Mouse (Mus musculus): ENCODE measurements around the gene Pdzd2. TPM values are rescaled to one million over a fixed set of nuclear protein-coding genes. Genes with fewer than 3 reads are reported as not detected.

The Pdzd2 gene
- polyA plus RNA-seq (2016; fragmentation: Nextera tagmentation; extraction: Ambion mirVana), result 4.7 and 4.9 TPM in 2 replicates

- H3K27ac ChIP-seq, result peak within 1 kb of the TSS; percentile 80
- peaks cover 42% of the 10 kb centered on the region for H3K4me1 ChIP-seq
- H3K9me3 ChIP-seq, result no peaks in the 10 kb centered on the region
- WGBS, result under 1% methylated on average over 83 of the region's 83 CpGs
- peak within 1 kb of the TSS; percentile 74 for H3K4me3 ChIP-seq
- peak; percentile 93 for DNase-seq (ENCODE audit: extremely low spot score, low spot score)
- peaks cover 51% of the 10 kb centered on the region for H3K27me3 ChIP-seq (ENCODE audit: poor library complexity, severe bottlenecking)
- H3K36me3 ChIP-seq (replicated peaks), result no peaks in the 10 kb centered on the region
Measured at GRCm38 (mm10) chr15:12739277-12740247, at the start of gene Pdzd2. Gene Pdzd2, minus strand, starts transcription at chr15:12739924.

DNA sequence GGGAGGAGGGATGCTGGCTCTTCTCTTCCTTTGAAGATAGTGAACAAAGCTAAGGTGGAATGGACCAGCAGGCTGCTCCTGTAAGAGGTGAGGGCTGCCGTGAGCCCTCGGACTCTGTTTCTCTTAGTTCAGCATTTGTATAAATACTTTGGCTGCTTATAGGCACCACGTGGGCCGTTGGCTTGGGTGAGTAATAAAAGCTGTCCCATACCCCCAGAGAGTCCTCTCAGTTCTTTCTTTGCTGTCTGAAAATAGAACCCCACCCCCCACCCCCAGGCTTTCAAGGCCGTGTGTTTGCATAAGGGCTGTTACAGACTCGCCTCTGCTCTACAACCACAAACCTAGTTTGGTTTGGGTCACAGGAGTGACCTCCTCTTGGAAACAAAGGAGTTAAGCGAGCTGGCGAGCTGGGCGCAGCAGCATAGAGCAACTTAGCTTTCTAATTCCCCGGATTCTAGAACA lies 49.7 kb upstream of the Pdzd2 start:
- Histone ChIP-seq H3K9me3 (no peaks in the 10 kb centered on the region), H3K27me3 (ENCODE audit: poor library complexity, severe bottlenecking) (no peaks in the 10 kb centered on the region), H3K36me3 (replicated peaks) (no peaks in the 10 kb centered on the region), H3K27ac (peak overlapping the region; percentile 77), H3K4me1 (peaks cover 20% of the 10 kb centered on the region), H3K4me3 (no peak overlapping the region)
- DNase-seq (ENCODE audit: extremely low spot score, low spot score), result no peak
- WGBS, result 36% methylated on average over 10 of the region's 10 CpGs

GRCm38 (mm10) chr15:12788536-12788935 lies 48.8 kb upstream of the Pdzd2 start:
- WGBS, result 76% methylated on average over 5 of the region's 5 CpGs
- no peak for DNase-seq (ENCODE audit: extremely low spot score, low spot score)
- no peaks in the 10 kb centered on the region for H3K9me3 ChIP-seq
- peak overlapping the region; percentile 77; the same call in 1 of the 2 replicates for H3K27ac ChIP-seq
- peaks cover 11% of the 10 kb centered on the region for H3K4me1 ChIP-seq
- no peak overlapping the region for H3K4me3 ChIP-seq
- H3K27me3 ChIP-seq (ENCODE audit: poor library complexity, severe bottlenecking), result no peaks in the 10 kb centered on the region
- H3K36me3 ChIP-seq (replicated peaks), result no peaks in the 10 kb centered on the region

DNA sequence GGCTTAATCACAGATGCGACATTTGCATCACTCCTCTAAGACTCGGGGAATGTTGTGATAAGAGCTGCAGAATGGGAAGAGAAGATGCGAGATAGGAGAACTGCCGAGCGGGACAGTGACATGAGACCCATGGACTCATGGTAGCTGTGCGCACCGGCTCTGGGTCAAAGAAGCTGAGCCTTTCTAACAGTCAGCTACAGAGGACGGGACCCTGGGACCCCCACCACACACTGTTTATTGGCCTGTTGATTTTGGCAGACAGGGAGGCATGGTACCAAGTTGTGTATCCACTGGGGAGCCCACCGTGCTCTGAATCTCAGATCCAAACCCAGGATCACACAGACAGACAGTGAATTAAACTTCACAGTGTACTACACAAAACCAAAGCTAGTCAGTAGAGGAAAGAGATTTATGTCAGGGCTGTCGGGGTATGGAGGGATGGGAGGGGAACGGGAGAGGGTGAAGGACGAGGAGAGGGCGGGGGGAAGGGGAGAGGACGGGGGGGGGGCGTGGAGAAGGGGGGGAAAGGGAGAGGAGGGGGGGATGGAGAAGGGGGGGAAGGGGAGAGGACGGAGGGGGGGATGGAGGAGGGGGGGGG lies 42.1 kb upstream of the Pdzd2 start:
- DNase-seq (ENCODE audit: extremely low spot score, low spot score), result no peak

DNA sequence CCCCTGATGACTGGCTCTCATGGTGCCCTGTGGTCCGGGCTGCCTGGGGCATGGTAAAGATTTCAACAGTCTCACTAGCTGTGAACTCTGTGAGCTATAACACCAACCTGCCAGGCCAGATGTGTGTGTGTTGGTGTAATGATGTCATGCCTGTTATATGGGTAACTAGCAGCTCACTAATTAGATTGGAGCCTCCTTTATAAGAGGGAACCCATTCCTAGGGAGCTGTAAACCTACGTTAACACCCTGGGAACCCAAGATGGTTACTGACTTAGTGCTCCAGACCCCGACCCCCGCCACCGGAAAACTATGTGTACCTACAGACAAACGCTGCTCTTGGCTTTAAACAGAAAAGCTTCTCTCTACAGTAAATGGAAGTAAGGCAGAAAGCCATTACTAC lies 41.6 kb upstream of the Pdzd2 start:
- DNase-seq (ENCODE audit: extremely low spot score, low spot score), result no peak
- Histone ChIP-seq H3K27ac (no peak overlapping the region), H3K36me3 (replicated peaks) (no peaks in the 10 kb centered on the region), H3K4me3 (no peak overlapping the region), H3K4me1 (no peaks in the 10 kb centered on the region), H3K9me3 (no peaks in the 10 kb centered on the region; the same call in 1 of the 2 replicates), H3K27me3 (ENCODE audit: poor library complexity, severe bottlenecking) (no peaks in the 10 kb centered on the region)
- WGBS, result 88% methylated on average over 6 of the region's 6 CpGs

More for the DNA sequence above, 42.1 kb upstream of the Pdzd2 start:
- Histone ChIP-seq H3K27me3 (ENCODE audit: poor library complexity, severe bottlenecking) (no peaks in the 10 kb centered on the region), H3K36me3 (replicated peaks) (no peaks in the 10 kb centered on the region), H3K27ac (no peak overlapping the region), H3K4me3 (no peak overlapping the region), H3K4me1 (no peaks in the 10 kb centered on the region), H3K9me3 (no peaks in the 10 kb centered on the region; the same call in 1 of the 2 replicates)
- 87% methylated on average over 14 of the region's 16 CpGs for WGBS

DNA sequence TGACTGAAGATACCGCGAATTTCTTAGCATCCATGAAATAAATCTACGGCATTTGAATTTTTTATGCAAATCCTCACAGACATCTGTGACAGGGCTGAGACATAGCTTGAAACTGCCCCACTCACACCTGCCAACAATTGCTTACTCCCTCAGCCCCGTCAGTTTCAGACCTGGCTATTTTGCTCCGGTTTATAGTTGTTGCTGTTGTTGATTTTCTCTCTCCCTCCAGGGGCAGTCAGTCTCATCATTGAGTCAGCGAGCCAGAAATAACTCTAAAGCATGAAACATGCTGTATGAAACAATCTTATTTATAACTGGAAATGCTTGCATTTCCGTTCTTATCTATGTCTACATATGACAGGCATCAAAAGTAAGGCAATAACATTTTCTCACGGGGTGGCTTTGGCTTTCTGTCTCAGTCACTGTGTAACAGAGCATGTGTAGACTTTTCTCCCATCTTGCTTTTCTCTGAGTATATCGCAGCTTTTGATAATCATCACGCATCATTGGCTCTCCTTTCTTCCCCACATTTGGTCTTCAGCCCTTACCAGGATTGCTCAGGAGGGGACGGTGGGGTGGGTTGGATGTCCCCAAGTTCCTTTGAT lies 34.5 kb upstream of the Pdzd2 start:
- DNase-seq (ENCODE audit: extremely low spot score, low spot score), result no peak
- H3K27ac ChIP-seq, result no peak overlapping the region
- WGBS, result 82% methylated on average over 11 of the region's 11 CpGs
- H3K4me3 ChIP-seq, result no peak overlapping the region
- H3K27me3 ChIP-seq (ENCODE audit: poor library complexity, severe bottlenecking), result no peaks in the 10 kb centered on the region
- H3K4me1 ChIP-seq, result peaks cover 7% of the 10 kb centered on the region
- no peaks in the 10 kb centered on the region; the same call in 1 of the 2 replicates for H3K9me3 ChIP-seq
- H3K36me3 ChIP-seq (replicated peaks), result no peaks in the 10 kb centered on the region

GRCm38 (mm10) chr15:12770958-12771357 lies 31.2 kb upstream of the Pdzd2 start:
- DNase-seq (ENCODE audit: extremely low spot score, low spot score), result no peak
- Histone ChIP-seq H3K27me3 (ENCODE audit: poor library complexity, severe bottlenecking) (no peaks in the 10 kb centered on the region), H3K27ac (no peak overlapping the region), H3K36me3 (replicated peaks) (no peaks in the 10 kb centered on the region), H3K4me1 (peaks cover 17% of the 10 kb centered on the region), H3K9me3 (peaks cover 1% of the 10 kb centered on the region; the same call in 1 of the 2 replicates), H3K4me3 (no peak overlapping the region)
- WGBS, result 77% methylated on average over 7 of the region's 7 CpGs

- no peak overlapping the region for H3K27ac ChIP-seq
- H3K4me3 ChIP-seq, result no peak overlapping the region
- no peak for DNase-seq (ENCODE audit: extremely low spot score, low spot score)
- WGBS, result 85% methylated on average over 4 of the region's 4 CpGs
- no peaks in the 10 kb centered on the region for H3K27me3 ChIP-seq (ENCODE audit: poor library complexity, severe bottlenecking)
- H3K9me3 ChIP-seq, result peaks cover 3% of the 10 kb centered on the region; the same call in 1 of the 2 replicates
- H3K4me1 ChIP-seq, result peaks cover 24% of the 10 kb centered on the region
- no peaks in the 10 kb centered on the region for H3K36me3 ChIP-seq (replicated peaks)
Measured at GRCm38 (mm10) chr15:12766848-12767247, 27.1 kb upstream of the Pdzd2 start.

- 0 out of 2 replicates have a peak, but pooled peaks cover 3% of the 10 kb centered on the region for H3K9me3 ChIP-seq
- H3K4me3 ChIP-seq, result no peak overlapping the region
- DNase-seq (ENCODE audit: extremely low spot score, low spot score), result no peak
- no peaks in the 10 kb centered on the region for H3K27me3 ChIP-seq (ENCODE audit: poor library complexity, severe bottlenecking)
- H3K27ac ChIP-seq, result no peak overlapping the region
- H3K4me1 ChIP-seq, result peaks cover 24% of the 10 kb centered on the region
- 79% methylated on average over 10 of the region's 10 CpGs for WGBS
- H3K36me3 ChIP-seq (replicated peaks), result no peaks in the 10 kb centered on the region
Measured at GRCm38 (mm10) chr15:12763147-12763546, 23.4 kb upstream of the Pdzd2 start.

DNA sequence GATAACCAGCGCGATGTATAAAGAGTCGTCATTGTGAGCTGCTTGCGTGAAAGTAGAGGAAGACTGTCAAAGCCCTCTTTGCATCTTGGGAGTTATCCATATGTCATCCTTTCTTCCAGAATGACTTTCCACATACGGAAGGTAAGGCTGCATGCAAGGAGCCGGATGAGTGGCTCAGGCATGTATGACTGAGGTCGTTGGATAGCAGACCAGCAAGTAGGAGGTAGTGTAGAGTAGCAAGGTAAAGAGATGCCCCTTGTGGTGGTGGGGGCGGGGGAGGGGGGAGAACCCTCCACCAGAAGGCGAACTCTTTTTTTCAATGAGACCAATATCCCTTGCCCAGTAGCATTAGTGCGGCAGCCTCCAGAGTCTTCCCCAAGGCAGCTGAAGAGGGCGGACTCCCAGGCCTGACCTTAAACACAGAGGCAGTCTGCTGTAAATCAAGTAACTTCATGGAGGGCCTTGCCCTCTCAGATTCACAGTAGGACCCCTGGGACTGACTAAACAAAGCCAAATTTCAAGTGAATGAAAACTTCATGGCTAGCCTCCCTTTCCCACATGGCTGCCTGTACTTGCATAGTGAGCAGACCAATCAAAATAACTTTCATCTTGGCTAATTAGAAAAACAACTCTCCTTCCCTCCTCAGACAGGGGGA lies 22.7 kb upstream of the Pdzd2 start:
- Histone ChIP-seq H3K9me3 (0 out of 2 replicates have a peak, but pooled peaks cover 3% of the 10 kb centered on the region), H3K27me3 (ENCODE audit: poor library complexity, severe bottlenecking) (no peaks in the 10 kb centered on the region), H3K4me1 (peaks cover 18% of the 10 kb centered on the region), H3K36me3 (replicated peaks) (no peaks in the 10 kb centered on the region), H3K4me3 (no peak overlapping the region), H3K27ac (no peak overlapping the region)
- 83% methylated on average over 11 of the region's 11 CpGs for WGBS
- DNase-seq (ENCODE audit: extremely low spot score, low spot score), result no peak

DNA sequence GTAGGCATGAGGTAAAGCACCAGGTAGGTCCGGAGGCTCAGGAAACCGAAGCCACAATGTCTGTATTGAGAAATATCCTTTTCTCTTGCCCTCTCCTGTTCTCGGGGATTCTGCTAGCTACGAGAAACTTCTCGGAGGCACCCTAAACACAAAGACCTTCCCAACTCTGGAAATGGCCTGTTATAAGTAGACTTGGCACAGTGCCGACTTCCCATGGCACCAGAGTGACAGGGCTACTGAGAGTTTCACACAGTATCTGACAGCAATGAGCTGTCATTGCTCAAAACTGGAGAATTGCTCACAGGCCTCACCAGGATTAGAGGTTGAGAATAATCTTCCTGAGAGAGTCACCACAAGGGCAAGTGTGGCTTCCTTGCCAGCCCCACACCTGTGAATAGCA lies 21.0 kb upstream of the Pdzd2 start:
- Histone ChIP-seq H3K27ac (no peak overlapping the region), H3K4me3 (no peak overlapping the region), H3K36me3 (replicated peaks) (no peaks in the 10 kb centered on the region), H3K27me3 (ENCODE audit: poor library complexity, severe bottlenecking) (no peaks in the 10 kb centered on the region), H3K4me1 (peaks cover 15% of the 10 kb centered on the region), H3K9me3 (no peaks in the 10 kb centered on the region)
- 90% methylated on average over 6 of the region's 6 CpGs for WGBS
- no peak for DNase-seq (ENCODE audit: extremely low spot score, low spot score)

- H3K4me1 ChIP-seq, result peaks cover 15% of the 10 kb centered on the region
- no peak overlapping the region for H3K4me3 ChIP-seq
- H3K27ac ChIP-seq, result no peak overlapping the region
- no peak for DNase-seq (ENCODE audit: extremely low spot score, low spot score)
- WGBS, result 83% methylated on average over 5 of the region's 5 CpGs
- no peaks in the 10 kb centered on the region for H3K27me3 ChIP-seq (ENCODE audit: poor library complexity, severe bottlenecking)
- no peaks in the 10 kb centered on the region for H3K36me3 ChIP-seq (replicated peaks)
- no peaks in the 10 kb centered on the region for H3K9me3 ChIP-seq
Measured at GRCm38 (mm10) chr15:12758461-12758860, 18.7 kb upstream of the Pdzd2 start.

Data from forebrain, embryonic 10.5 days (tissue).